Mouse (Mus musculus) hindlimb bud, embryonic 11.5 days (tissue): Measurements from ENCODE around the gene Clta.
A peak's percentile ranks its signal among the peaks of the same experiment; 100 is the strongest.

Experiments used
- DNase-seq: peaks from one replicate; pipeline ENCODE4 v3.0.0-alpha.2; 2012; ENCODE audit warnings: low read depth, low spot score; ENCODE audit errors: extremely low spot score

The Clta gene

GRCm38 (mm10) chr4:43979746-43980145 is 24.5 kb upstream of the Clta start:
- DNase-seq = no peak

DNA sequence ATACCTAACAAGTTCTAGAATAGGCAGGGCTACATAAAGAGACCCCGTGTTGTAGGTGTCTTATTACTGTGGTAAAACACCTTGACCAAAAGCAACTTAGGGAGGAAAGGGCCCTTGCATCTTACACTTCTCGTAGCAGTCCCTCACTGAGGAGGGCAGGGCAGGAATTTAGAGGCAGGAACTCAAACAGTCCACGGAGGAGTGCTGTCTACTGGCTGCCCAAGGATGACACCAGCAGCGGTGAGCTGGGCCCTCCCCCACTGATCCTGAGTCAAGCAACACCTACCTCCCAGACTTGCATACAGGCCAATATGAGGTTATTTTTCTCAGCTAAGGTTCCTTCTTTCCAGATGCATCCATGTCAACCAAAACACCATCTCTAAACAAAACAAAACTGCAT is 24.0 kb upstream of the Clta start:
- DNase-seq = no peak

GRCm38 (mm10) chr4:43980846-43981245 is 23.4 kb upstream of the Clta start:
- no peak for DNase-seq

GRCm38 (mm10) chr4:43981251-43981650 is 23.0 kb upstream of the Clta start:
- DNase-seq = no peak

GRCm38 (mm10) chr4:43982053-43982732 is 22.1 kb upstream of the Clta start:
- DNase-seq = peak; percentile 73

DNA sequence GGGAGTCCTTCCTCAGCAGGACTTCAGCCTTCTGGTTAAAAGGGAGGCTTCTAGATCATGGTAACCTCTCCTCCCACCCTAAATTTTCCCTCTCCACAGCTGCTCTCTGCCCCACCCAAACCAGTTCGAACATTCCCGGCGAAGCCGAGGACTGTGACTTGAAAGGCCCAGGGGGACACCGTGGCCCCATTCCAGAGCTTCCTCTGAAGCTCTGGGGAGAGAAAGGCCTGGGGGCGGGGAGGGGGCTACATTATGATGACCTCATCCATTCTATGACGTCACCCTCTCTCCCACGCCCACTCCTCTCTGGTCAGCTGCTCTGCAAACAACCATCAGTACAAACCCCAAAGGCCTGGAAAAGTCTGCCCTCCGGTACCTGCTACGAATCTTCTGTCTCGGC is 21.1 kb upstream of the Clta start, which contains the start of gene Ccin:
Ccin (plus strand) TSS at position 303 of the 400 bp plus-strand sequence.
- DNase-seq = no peak

DNA sequence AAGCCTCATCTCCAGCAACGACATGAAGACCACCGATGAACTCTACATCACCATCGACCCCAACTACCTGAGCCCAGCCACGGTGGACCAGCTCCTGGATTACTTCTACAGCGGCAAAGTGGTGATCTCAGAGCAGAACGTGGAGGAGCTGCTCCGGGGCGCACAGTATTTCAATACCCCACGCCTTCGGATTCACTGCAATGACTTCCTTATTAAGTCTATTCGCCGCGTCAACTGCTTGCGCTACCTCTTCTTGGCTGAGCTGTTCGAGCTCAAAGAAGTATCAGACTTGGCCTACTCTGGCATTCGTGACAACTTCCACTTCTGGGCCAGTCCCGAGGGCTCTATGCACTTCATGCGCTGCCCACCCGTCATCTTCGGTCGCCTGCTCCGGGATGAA is 20.5 kb upstream of the Clta start:
- DNase-seq = no peak

DNA sequence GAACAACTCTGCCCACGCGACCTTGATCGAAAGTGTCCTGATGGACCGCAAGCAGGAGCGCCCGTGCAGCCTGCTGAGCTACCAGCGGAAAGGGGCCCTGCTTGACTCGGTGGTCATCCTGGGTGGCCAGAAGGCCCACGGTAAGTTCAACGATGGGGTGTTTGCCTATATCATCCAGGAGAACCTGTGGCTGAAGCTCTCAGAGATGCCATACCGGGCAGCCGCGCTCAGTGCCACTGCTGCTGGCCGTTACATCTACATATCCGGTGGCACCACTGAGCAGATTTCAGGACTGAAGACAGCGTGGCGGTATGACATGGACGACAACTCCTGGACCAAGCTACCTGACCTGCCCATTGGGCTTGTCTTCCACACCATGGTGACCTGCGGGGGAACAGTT is 19.9 kb upstream of the Clta start:
- DNase-seq = no peak

DNA sequence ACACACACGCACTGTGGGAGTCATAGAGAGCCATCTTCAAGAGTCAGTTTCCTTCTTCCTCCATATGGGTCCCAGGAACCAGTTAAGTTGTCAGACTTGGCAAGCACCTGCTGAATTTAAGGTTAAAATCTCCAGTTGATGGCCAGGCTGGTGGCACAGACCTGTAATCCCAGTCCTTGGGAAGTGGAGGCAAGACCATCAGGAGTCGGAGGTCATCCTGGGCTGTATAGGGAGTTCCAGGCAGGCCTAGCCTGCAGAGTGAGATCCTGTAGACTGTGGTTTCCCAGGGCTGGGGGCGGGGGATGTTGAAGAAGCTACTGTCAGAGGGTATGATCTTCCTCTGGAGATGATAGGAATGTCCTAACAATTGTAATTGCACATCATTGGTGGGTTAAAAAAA is 15.3 kb upstream of the Clta start:
- DNase-seq = no peak

- no peak for DNase-seq
Observed at GRCm38 (mm10) chr4:43993072-43993471, 11.2 kb upstream of the Clta start.

DNA sequence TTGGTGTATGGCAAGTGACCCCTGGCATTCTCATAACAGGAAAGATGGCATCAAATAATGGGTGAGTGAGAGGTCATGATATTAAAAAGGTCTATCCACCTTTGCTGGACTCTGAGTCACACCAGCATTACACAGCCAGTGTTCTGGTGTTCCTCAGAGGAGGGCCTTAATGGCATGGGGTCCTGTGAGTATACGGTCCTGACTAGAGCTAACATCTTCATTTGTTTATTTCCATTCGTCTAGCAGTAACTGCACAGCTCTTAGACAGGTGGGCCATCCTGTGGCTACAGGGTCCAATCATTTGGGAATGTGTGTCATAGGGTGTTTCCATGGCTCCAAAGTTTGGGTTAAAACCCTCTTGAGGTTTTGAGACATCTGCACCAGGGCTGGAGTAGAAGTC is 9.9 kb upstream of the Clta start:
- no peak for DNase-seq

DNA sequence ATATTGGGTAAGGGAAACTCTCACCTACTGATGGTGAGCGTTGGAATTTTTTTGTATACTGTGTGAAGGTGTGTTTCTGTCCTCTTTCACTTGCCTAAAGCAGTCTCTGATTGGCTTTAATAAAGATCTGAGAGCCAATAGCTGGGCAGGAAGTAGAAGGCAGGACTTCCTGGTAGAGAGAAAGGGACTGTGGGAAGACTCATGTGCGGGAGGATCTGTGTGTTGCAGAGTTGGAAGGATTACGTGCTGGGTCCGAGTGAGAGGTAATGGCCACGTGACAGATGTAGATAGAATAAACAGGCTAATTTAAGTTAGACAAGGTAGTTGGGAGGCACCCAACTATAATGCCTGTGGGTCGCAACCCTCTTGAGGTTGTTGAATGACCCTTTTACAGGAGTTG is 630 bp upstream of the Clta start:
- no peak for DNase-seq

DNA sequence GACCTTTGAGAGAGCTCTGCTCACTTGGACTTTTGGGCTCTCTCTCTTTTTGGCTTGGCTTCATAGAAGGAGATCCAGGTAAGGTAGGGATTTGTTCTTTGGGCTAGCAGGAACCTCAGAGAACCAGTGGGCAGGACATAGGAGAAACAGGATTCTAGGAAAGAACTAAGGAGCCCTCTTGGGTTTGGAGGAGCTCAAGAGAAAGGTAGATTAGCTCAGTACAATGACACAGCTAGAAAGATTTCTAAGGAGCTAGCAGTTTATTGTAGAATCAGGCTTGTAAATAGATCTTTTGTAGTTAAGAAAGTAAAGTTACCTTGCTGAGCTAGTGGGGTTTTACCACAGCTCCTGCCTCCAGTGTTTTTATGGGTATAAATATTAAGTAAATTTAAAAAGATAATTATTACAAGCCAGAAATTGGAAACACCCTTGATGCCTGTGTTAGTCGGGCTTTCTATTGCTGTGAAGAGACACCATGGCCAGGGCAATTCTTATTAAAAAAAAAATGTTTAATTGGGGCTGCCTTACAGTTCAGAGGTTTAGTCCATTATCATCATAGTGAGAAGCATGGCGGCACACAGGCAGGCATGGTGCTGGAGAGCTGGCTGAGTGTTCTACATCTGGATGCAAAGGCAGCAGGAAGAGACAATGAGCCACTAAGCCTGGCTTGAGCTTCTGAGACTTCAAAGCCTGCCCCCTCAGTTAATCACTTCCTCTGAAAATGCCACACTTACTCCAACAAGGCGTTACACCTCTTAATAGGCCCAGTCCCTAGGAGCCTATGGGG is 564 bp downstream of the Clta start:
- DNase-seq = no peak

GRCm38 (mm10) chr4:44010176-44010575 is 5.9 kb downstream of the Clta start:
- no peak for DNase-seq

- no peak for DNase-seq
Observed at GRCm38 (mm10) chr4:44010893-44011292, 6.6 kb downstream of the Clta start.

- DNase-seq = no peak
Observed at GRCm38 (mm10) chr4:44011799-44012198, 7.5 kb downstream of the Clta start.

DNA sequence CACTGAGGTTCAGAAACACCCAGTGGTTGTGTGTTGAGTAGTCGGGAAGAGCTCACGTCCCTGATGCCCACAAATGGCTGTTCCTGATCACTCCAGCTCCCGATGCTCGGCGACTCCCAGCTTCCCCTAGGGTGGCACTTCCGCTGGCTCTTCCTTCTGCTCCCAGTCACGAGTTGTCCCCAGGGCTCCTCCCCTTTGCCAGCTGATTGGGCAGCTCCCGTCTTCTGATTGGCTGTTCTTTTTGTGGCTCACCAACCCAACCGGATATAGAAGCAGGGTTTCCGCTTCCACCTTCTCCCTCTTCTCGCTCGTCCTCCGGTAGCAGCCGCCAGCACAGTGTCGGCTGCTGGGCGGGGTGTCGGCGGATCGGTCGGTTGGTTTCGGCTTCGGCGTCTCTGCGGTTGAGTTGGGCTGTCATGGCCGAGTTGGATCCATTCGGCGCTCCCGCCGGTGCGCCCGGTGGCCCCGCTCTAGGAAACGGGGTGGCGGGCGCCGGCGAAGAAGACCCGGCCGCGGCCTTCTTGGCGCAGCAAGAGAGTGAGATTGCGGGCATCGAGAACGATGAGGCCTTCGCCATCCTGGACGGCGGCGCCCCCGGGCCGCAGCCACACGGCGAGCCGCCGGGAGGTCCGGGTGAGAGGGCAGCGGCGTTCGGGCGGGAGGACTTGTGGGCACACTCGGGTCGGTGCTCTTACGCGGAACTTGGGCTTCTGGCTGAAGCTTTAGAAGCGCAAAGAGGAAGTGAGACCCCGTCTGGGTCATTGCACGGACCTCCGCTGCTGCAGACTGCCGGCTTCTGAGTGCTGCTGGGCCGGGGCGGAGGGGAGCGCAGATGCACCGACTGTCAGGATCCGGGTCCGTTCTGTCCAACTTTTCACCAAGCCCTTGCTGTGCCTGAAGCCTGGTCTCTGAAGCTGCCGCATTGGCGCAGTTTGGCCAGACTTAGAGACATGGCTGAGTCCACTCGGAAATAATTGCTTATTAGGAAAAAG is 8.4 kb downstream of the Clta start:
- peak; percentile 84 for DNase-seq

- DNase-seq = no peak
Observed at GRCm38 (mm10) chr4:44013391-44014070, 9.3 kb downstream of the Clta start.

DNA sequence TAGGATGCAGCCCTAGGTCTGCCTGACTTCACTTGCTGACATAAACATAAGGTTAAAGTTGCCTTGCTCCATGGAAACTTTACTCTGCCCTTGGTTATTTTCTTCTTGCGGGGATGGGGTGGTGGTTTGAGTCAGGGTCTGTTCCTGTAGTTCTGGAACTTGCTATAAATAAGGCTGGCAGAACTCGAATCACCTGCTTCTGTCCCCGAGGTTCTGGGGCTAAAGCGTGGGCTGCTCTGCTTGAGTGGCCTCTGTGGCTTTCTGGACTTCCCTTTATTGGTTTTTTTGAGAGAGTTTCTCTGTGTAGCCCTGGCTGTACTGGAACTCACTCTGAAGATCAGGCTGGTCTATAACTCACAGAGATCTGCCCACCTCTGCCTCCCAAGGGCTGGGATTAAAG is 11.8 kb downstream of the Clta start:
- no peak for DNase-seq

DNA sequence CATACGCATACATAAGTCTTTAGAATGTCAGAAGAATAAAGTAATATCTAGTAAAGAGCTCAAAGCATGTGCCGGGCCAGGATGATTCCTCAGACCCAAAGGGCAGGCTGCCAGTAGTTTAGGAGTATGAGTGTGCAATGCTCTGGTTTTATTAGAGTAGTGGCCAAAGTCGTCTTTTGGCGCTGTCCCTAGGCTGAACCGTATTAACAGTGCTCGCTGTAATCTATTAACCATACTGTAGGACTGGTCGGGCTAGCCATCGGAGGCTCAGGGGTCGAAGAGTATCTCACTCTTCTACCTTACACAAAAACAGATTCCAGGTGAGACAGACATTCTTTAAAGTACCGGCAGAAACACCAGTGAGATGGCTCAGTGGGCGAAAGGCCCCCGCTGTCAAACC is 12.5 kb downstream of the Clta start:
- no peak for DNase-seq

GRCm38 (mm10) chr4:44022323-44022722 is 18.1 kb downstream of the Clta start:
- no peak for DNase-seq
